Mouse (Mus musculus) left cerebral cortex, postnatal 25 days (tissue): Measurements from ENCODE around the gene Mphosph9. TPM values are rescaled to one million over a fixed set of nuclear protein-coding genes. Genes with fewer than 3 reads are reported as not detected.
A peak's percentile ranks its signal among the peaks of the same experiment; 100 is the strongest.
"Not testable (repeated sequence)": the region's sequence is repeated elsewhere in the genome, so short reads cannot be mapped to it uniquely, and the experiment has no call there.

Experiments used
- DNase-seq, 2 experiments: peaks; one replicate each; pipeline ENCODE4 v3.0.0; 2022; ENCODE audit warnings: low spot score in 2 of 2, mixed read lengths in 1 of 2
- intact Hi-C: fragments of 180-260 bp; cut with DNase I; formaldehyde crosslinking; loops from one replicate; pipeline ENCODE4 v1.15.1; 2025
- total RNA-seq, 2 experiments: library from RNA; stranded (reverse); gene quantifications; 2 replicates each; pipeline ENCODE4 v1.2.3; 2021

Gene Mphosph9
- total RNA-seq, 2 experiments from 2014 or later = 17.5 to 23.1 TPM

GRCm38 (mm10) chr5:124350350-124350749, 22.6 kb upstream of the Mphosph9 start:
- no peak for DNase-seq
- intact Hi-C loops = no loop called here

GRCm38 (mm10) chr5:124349196-124349595, 21.4 kb upstream of the Mphosph9 start:
- intact Hi-C loops = no loop called here
- DNase-seq = peak in 1 of 2 experiments; percentile 34

- intact Hi-C loops = no loop called here
- DNase-seq = peak in 1 of 2 experiments; percentile 41
These were observed 15.1 kb upstream of the Mphosph9 start for GRCm38 (mm10) chr5:124342897-124343296.

- DNase-seq, intact Hi-C loops: not testable (repeated sequence)
These were observed 14.1 kb upstream of the Mphosph9 start for GRCm38 (mm10) chr5:124341753-124342339.

GRCm38 (mm10) chr5:124338791-124339190, 11.0 kb upstream of the Mphosph9 start:
- intact Hi-C loops = no loop called here
- no peak for DNase-seq

- peak; percentile 54 to 88 for DNase-seq
- intact Hi-C loops = no loop called here
These were observed 10.1 kb upstream of the Mphosph9 start for GRCm38 (mm10) chr5:124337909-124338308.

- DNase-seq = no peak
- intact Hi-C loops = no loop called here
These were observed 9.3 kb upstream of the Mphosph9 start for GRCm38 (mm10) chr5:124337103-124337502.

- intact Hi-C loops = no loop called here
- peak in 1 of 2 experiments; percentile 79 for DNase-seq
These were observed 6.6 kb upstream of the Mphosph9 start for GRCm38 (mm10) chr5:124334392-124334791.

GRCm38 (mm10) chr5:124330086-124330485, 2.3 kb upstream of the Mphosph9 start:
- intact Hi-C loops = no loop called here
- no peak for DNase-seq

- intact Hi-C loops = no loop called here
These were observed 943 bp downstream of the Mphosph9 start for GRCm38 (mm10) chr5:124326829-124327228.

GRCm38 (mm10) chr5:124317648-124318047, 10.1 kb downstream of the Mphosph9 start:
- DNase-seq = no peak
- intact Hi-C loops = no loop called here

More at GRCm38 (mm10) chr5:124326829-124327228, 943 bp downstream of the Mphosph9 start:
- no peak for DNase-seq

- intact Hi-C loops = no loop called here
- no peak for DNase-seq
These were observed 11.8 kb downstream of the Mphosph9 start for GRCm38 (mm10) chr5:124315941-124316340.

- no peak for DNase-seq
- intact Hi-C loops = no loop called here
These were observed 12.3 kb downstream of the Mphosph9 start for GRCm38 (mm10) chr5:124315498-124315897.

- intact Hi-C loops = no loop called here
- no peak for DNase-seq
These were observed 17.7 kb downstream of the Mphosph9 start for GRCm38 (mm10) chr5:124310091-124310490.

- intact Hi-C loops = no loop called here
- no peak for DNase-seq
These were observed 18.6 kb downstream of the Mphosph9 start for GRCm38 (mm10) chr5:124309155-124309554.

- DNase-seq, intact Hi-C loops: not testable (repeated sequence)
These were observed 24.9 kb downstream of the Mphosph9 start for GRCm38 (mm10) chr5:124302853-124303252.

- intact Hi-C loops = no loop called here
- DNase-seq = no peak
These were observed 27.6 kb downstream of the Mphosph9 start for GRCm38 (mm10) chr5:124300132-124300531.

GRCm38 (mm10) chr5:124299307-124299706, 28.5 kb downstream of the Mphosph9 start:
- DNase-seq, intact Hi-C loops: not testable (repeated sequence)

GRCm38 (mm10) chr5:124296475-124296874, 31.3 kb downstream of the Mphosph9 start:
- intact Hi-C loops = no loop called here
- no peak for DNase-seq

- intact Hi-C loops = loop anchor here (1.0 kb wide), 1 partner anchor 73 kb away; no protein-coding TSS in a partner anchor
- DNase-seq = peak in 1 of 2 experiments; percentile 67
These were observed 33.8 kb downstream of the Mphosph9 start for GRCm38 (mm10) chr5:124293967-124294366.

- intact Hi-C loops = no loop called here
- DNase-seq = peak in 1 of 2 experiments; percentile 83
These were observed 37.6 kb downstream of the Mphosph9 start for GRCm38 (mm10) chr5:124290216-124290615.
